ENCODE assay signal across 9 mouse cellular contexts in the genomic region with DNA sequence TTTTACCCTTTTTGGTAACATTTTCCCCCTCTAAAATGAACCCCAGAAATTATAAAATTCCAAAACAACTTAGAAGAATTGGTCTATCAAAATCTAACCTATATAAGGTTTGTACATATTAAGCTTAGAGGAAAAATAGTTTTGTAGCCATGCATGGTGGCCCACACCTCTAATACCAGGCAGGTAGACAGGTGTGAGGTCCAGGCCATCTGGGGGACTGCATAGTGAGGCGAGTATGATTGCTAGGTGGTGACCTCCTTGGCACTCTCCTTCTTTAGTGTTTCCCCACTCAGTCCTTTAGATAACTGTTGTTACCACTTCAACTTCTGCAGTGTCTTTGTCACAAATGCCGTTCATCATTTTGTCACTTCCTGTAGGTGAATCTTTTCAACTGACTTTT. TPM values are rescaled to one million over a fixed set of nuclear protein-coding genes. Genes with fewer than 3 reads are reported as not detected.
A peak's percentile ranks its signal among the peaks of the same experiment; 100 is the strongest.
DNase-seq lines count a peak whose midpoint lies in the region; ATAC-seq and TF ChIP-seq lines count a peak whose summit lies in the region.
"Had no signal": no experiment of that assay in that cellular context is flagged by ENCODE, and none has a peak within 500 bp of the region (broad histone marks: within the 10 kb centered on the region; RNA-seq: fewer than 3 reads in every experiment).

No protein-coding gene starts in this region.

- no peak for DNase-seq in kidney, postnatal 25 days
- no peak for DNase-seq in intestine, embryonic 14.5 days (ENCODE audit: low spot score)
- no peak for DNase-seq in frontal cortex, postnatal 36 days (ENCODE audit: low spot score in 2 of 2)
- no peak for DNase-seq in right cerebral cortex, postnatal 14 days

- H3K36me3 ChIP-seq in kidney, embryonic 15.5 days, result peaks cover 30% of the 10 kb centered on the region
- 0 out of 2 replicates have a peak, but pooled peaks cover 4% of the 10 kb centered on the region for H3K36me3 ChIP-seq in embryonic facial prominence, embryonic 15.5 days
- peaks cover 23% of the 10 kb centered on the region; the same call in 1 of the 2 replicates for H3K36me3 ChIP-seq in intestine, embryonic 14.5 days (ENCODE audit: control insufficient read depth, insufficient read depth, low read length)
- peaks cover 4% of the 10 kb centered on the region for H3K36me3 ChIP-seq in myocyte (ENCODE audit: control insufficient read depth, insufficient read depth)

- H3ac ChIP-seq in myocyte (ENCODE audit: control insufficient read depth, insufficient read length), result no peak overlapping the region

- H3K27me3 ChIP-seq in kidney, embryonic 15.5 days, result no peaks in the 10 kb centered on the region
- H3K27me3 ChIP-seq in embryonic facial prominence, embryonic 15.5 days, result no peaks in the 10 kb centered on the region
- H3K27me3 ChIP-seq in intestine, embryonic 14.5 days (replicated peaks; ENCODE audit: control insufficient read depth, insufficient read depth, low read length), result no peaks in the 10 kb centered on the region
- H3K27me3 ChIP-seq in myocyte (ENCODE audit: control insufficient read depth, insufficient read depth, insufficient read length), result no peaks in the 10 kb centered on the region
- H3K27me3 ChIP-seq: Patski had no signal

- no peak overlapping the region for H3K9ac ChIP-seq in kidney, embryonic 15.5 days
- 0 out of 2 replicates have a peak overlapping the region, but pooled peaks have one; percentile 2 for H3K9ac ChIP-seq in embryonic facial prominence, embryonic 15.5 days
- peak overlapping the region; percentile 99 for H3K9ac ChIP-seq in intestine, embryonic 14.5 days (ENCODE audit: low read length)

- H3K79me2 ChIP-seq in myocyte (ENCODE audit: control insufficient read depth, insufficient read depth), result peaks cover 59% of the 10 kb centered on the region

- H3K4me3 ChIP-seq in kidney, embryonic 15.5 days (replicated peaks), result peak overlapping the region; percentile 83
- peak overlapping the region; percentile 74 for H3K4me3 ChIP-seq in embryonic facial prominence, embryonic 15.5 days (replicated peaks)
- H3K4me3 ChIP-seq in intestine, embryonic 14.5 days (ENCODE audit: low read depth, low read length), result peak overlapping the region; percentile 72
- H3K4me3 ChIP-seq in myocyte, result peak overlapping the region; percentile 79

- H3K4me1 ChIP-seq in kidney, embryonic 15.5 days, result peaks cover 57% of the 10 kb centered on the region
- H3K4me1 ChIP-seq in embryonic facial prominence, embryonic 15.5 days, result peaks cover 43% of the 10 kb centered on the region
- peaks cover 39% of the 10 kb centered on the region for H3K4me1 ChIP-seq in intestine, embryonic 14.5 days (replicated peaks; ENCODE audit: control insufficient read depth, insufficient read depth, low read length)

- no peaks in the 10 kb centered on the region for H3K9me3 ChIP-seq in kidney, embryonic 15.5 days (replicated peaks)
- H3K9me3 ChIP-seq in embryonic facial prominence, embryonic 15.5 days (replicated peaks), result no peaks in the 10 kb centered on the region
- H3K9me3 ChIP-seq in intestine, embryonic 14.5 days (ENCODE audit: control insufficient read depth, low read length), result no peaks in the 10 kb centered on the region

- ATAC-seq in kidney, embryonic 15.5 days (replicated peaks; ENCODE audit: low FRiP score), result no peak
- ATAC-seq in embryonic facial prominence, embryonic 15.5 days (ENCODE audit: insufficient number of reproducible peaks, low FRiP score, low TSS enrichment, low read depth), result no peak
- no peak for ATAC-seq in intestine, embryonic 14.5 days (replicated peaks; ENCODE audit: low FRiP score, low TSS enrichment, low read depth)
- ATAC-seq in inflammation-experienced regulatory T-cells, adult 6 months, result no peak
- ATAC-seq: Patski had no signal

- H3K27ac ChIP-seq in kidney, embryonic 15.5 days, result peak overlapping the region; percentile 100; the same call in 1 of the 2 replicates
- no peak overlapping the region; the same call in 1 of the 2 replicates for H3K27ac ChIP-seq in embryonic facial prominence, embryonic 15.5 days (replicated peaks)
- no peak overlapping the region for H3K27ac ChIP-seq in intestine, embryonic 14.5 days (ENCODE audit: low read depth)

- H3K4me2 ChIP-seq in kidney, embryonic 15.5 days, result peak overlapping the region; percentile 71
- H3K4me2 ChIP-seq in embryonic facial prominence, embryonic 15.5 days (replicated peaks), result peak overlapping the region; percentile 61
- H3K4me2 ChIP-seq in intestine, embryonic 14.5 days (ENCODE audit: low read length), result peak overlapping the region; percentile 76
- H3K4me2 ChIP-seq in myocyte (ENCODE audit: low read depth), result peak overlapping the region; percentile 99

- whole genome bisulfite sequencing in kidney, embryonic 15.5 days, result 56% methylated on average over 2 of the region's 2 CpGs
- WGBS in embryonic facial prominence, embryonic 15.5 days, result 53% methylated on average over 2 of the region's 2 CpGs
- whole genome bisulfite sequencing in intestine, embryonic 14.5 days, result 73% methylated on average over 2 of the region's 2 CpGs

- no peak for TF ChIP-seq POLR2A in myocyte (IDR thresholded peaks at IDR 0.05; ENCODE audit: insufficient read length, low read depth)

TF ChIP-seq in myocyte, 11 proteins besides CTCF, POLR2A, EP300 and RAD21:
- TF ChIP-seq TCF3 (IDR thresholded peaks at IDR 0.05; ENCODE audit: insufficient read length, low read depth), result no peak
- no peak for TF ChIP-seq SRF (IDR thresholded peaks at IDR 0.05; ENCODE audit: control insufficient read depth, insufficient read length, low read depth)
- TF ChIP-seq E2F4 (IDR thresholded peaks at IDR 0.05; ENCODE audit: insufficient read depth), result no peak
- TF ChIP-seq POLR2AphosphoS2 (IDR thresholded peaks at IDR 0.05; ENCODE audit: insufficient read length, low read depth), result no peak
- no peak for TF ChIP-seq REST (IDR thresholded peaks at IDR 0.05; ENCODE audit: insufficient read depth, insufficient read length)
- no peak for TF ChIP-seq CEBPB (IDR thresholded peaks at IDR 0.05; ENCODE audit: insufficient read depth, poor library complexity, severe bottlenecking)
- no peak for TF ChIP-seq USF1 (IDR thresholded peaks at IDR 0.05; ENCODE audit: low read depth)
- no peak for TF ChIP-seq MYOG (IDR thresholded peaks at IDR 0.05; ENCODE audit: control insufficient read depth in 1 of 3, insufficient read depth in 1 of 3, insufficient read length in 2 of 3, low read depth in 2 of 3)
- TF ChIP-seq MAX (IDR thresholded peaks at IDR 0.05; ENCODE audit: low read depth), result no peak
- TF ChIP-seq MYOD1 (IDR thresholded peaks at IDR 0.05; ENCODE audit: control insufficient read depth in 1 of 3, insufficient read length in 2 of 3, low read depth in 2 of 3), result no peak
- no peak for TF ChIP-seq TCF12 (IDR thresholded peaks at IDR 0.05; ENCODE audit: insufficient read depth, poor library complexity, severe bottlenecking)

RNA-seq across cellular contexts. Expression of a gene that starts 1.8 kb away (rescaled TPM):
- 33.3 and 34.6 TPM in 2 replicates for polyA plus RNA-seq in kidney, embryonic 15.5 days (2015; fragmentation: Nextera tagmentation; extraction: Ambion mirVana)
- 31.7 and 32.1 TPM in 2 replicates for polyA plus RNA-seq in embryonic facial prominence, embryonic 15.5 days (2015; fragmentation: Nextera tagmentation; extraction: Ambion mirVana)
- polyA plus RNA-seq in intestine, embryonic 14.5 days (2014; fragmentation: Nextera tagmentation; extraction: Ambion mirVana), result 37.5 and 39.9 TPM in 2 replicates
- 12.7 TPM for polyA plus RNA-seq in myocyte (2012; fragmentation: generic; extraction: Trizol)
- 10 to 100 TPM in 2 of 3 experiments, 1 to 10 TPM in 1; 7.3 to 10.6 (median 10.5) TPM for polyA plus RNA-seq in inflammation-experienced regulatory T-cells, adult 6 months (2017; shearing (Covaris generic))

RNA-seq across cellular contexts. Expression of a gene that starts 49.0 kb away (rescaled TPM):
- polyA plus RNA-seq in kidney, embryonic 15.5 days (2015; fragmentation: Nextera tagmentation; extraction: Ambion mirVana), result not detected in 2 replicates
- polyA plus RNA-seq in embryonic facial prominence, embryonic 15.5 days (2015; fragmentation: Nextera tagmentation; extraction: Ambion mirVana), result 0.99 and 1.3 TPM in 2 replicates
- polyA plus RNA-seq in intestine, embryonic 14.5 days (2014; fragmentation: Nextera tagmentation; extraction: Ambion mirVana), result 0.32 TPM in 1 of 2 replicates, not detected in the other
- not detected for polyA plus RNA-seq in myocyte (2012; fragmentation: generic; extraction: Trizol)
- polyA plus RNA-seq in inflammation-experienced regulatory T-cells, adult 6 months (2017; shearing (Covaris generic)), result not detected
- polyA plus RNA-seq: Patski had no signal
